Mouse (Mus musculus) midbrain, embryonic 10.5 days (tissue): ENCODE measurements around the gene Mcm3ap. TPM values are rescaled to one million over a fixed set of nuclear protein-coding genes. Genes with fewer than 3 reads are reported as not detected.

ENCODE experiments used
- DNase-seq: peaks from one replicate; pipeline ENCODE4 v3.0.0-alpha.2; 2017; ENCODE audit warnings: low spot score
- H3K27ac ChIP-seq: fragments of 300-500 bp; sonication (generic); replicated peaks from 2 replicates; pipeline ENCODE4 v1.5.1; 2016; ENCODE audit warnings: mild to moderate bottlenecking
- H3K27me3 ChIP-seq: fragments of 300-500 bp; sonication (generic); 2 replicates; pipeline ENCODE4 v1.6.1; 2016; ENCODE audit warnings: low read depth, mild to moderate bottlenecking; ENCODE audit not compliant: poor library complexity, severe bottlenecking
- H3K36me3 ChIP-seq: fragments of 300-500 bp; sonication (generic); 2 replicates; pipeline ENCODE4 v1.6.1; 2016; ENCODE audit warnings: mild to moderate bottlenecking, moderate library complexity
- H3K4me1 ChIP-seq: fragments of 300-500 bp; sonication (generic); 2 replicates; pipeline ENCODE4 v1.6.1; 2016
- H3K4me3 ChIP-seq: fragments of 300-500 bp; sonication (generic); 2 replicates; pipeline ENCODE4 v1.5.1; 2016; ENCODE audit warnings: mild to moderate bottlenecking, moderate library complexity
- H3K9me3 ChIP-seq: fragments of 300-500 bp; sonication (generic); replicated peaks from 2 replicates; pipeline ENCODE4 v1.6.1; 2016; ENCODE audit warnings: mild to moderate bottlenecking
- WGBS: fragments of 180-500 bp; shearing (Covaris S2); methylation state at CpG from one replicate; pipeline ENCODE4 v1.1.7; 2016; 5-methylcytosine and 5-hydroxymethylcytosine counted together
- polyA plus RNA-seq: library from polyadenylated mRNA; unstranded; fragments of >200 nt; fragmentation: Nextera tagmentation; extraction: Ambion mirVana; gene quantifications from 2 replicates; pipeline ENCODE4 v1.2.1, GENCODE M21; 2016

Mcm3ap gene
- polyA plus RNA-seq, 1 experiment from 2014 or later, result 70.1 TPM

- Histone ChIP-seq H3K4me1 (no peaks in the 10 kb centered on the region), H3K9me3 (no peaks in the 10 kb centered on the region), H3K36me3 (peaks cover 75% of the 10 kb centered on the region), H3K4me3 (no peak overlapping the region), H3K27me3 (no peaks in the 10 kb centered on the region), H3K27ac (no peak overlapping the region)
- WGBS, result 92% methylated on average over 5 of the region's 5 CpGs
- no peak for DNase-seq
Measured at GRCm38 (mm10) chr10:76554061-76554460, 85.3 kb downstream of the Mcm3ap start.

- Histone ChIP-seq H3K4me1 (no peaks in the 10 kb centered on the region), H3K4me3 (no peak within 1 kb of the TSS), H3K9me3 (no peaks in the 10 kb centered on the region), H3K27ac (no peak within 1 kb of the TSS), H3K36me3 (no peaks in the 10 kb centered on the region), H3K27me3 (no peaks in the 10 kb centered on the region)
- DNase-seq, result no peak
- WGBS, result 90% methylated on average over 10 of the region's 10 CpGs
Measured at GRCm38 (mm10) chr10:76561972-76562371, 93.2 kb downstream of the Mcm3ap start, which contains the start of gene Spatc1l. TSS of gene Spatc1l (plus strand) at chr10:76562272.

Other genes with a start within 250 kb of the Mcm3ap start
- 72.6 and 94.9 TPM in 2 replicates for gene Prmt2, start 231.1 kb upstream of the Mcm3ap start, polyA plus RNA-seq
- gene S100b, start 215.1 kb upstream of the Mcm3ap start, polyA plus RNA-seq, result not detected in 2 replicates
- gene Dip2a, start 123.6 kb upstream of the Mcm3ap start, polyA plus RNA-seq, result 5.6 and 6.4 TPM in 2 replicates
- gene AC141477.1, start 28.5 kb upstream of the Mcm3ap start, polyA plus RNA-seq, result not detected in 2 replicates
- 19.7 and 21.2 TPM in 2 replicates for gene Pcnt, start 26.1 kb upstream of the Mcm3ap start, polyA plus RNA-seq
- gene 2610028H24Rik, start 19.8 kb upstream of the Mcm3ap start, polyA plus RNA-seq, result not detected in 2 replicates
- gene Ybey, start 187 bp downstream of the Mcm3ap start, polyA plus RNA-seq, result 10.1 and 11.1 TPM in 2 replicates
- 56.7 and 72.4 TPM in 2 replicates for gene Lss, start 62.7 kb downstream of the Mcm3ap start, polyA plus RNA-seq
- gene Spatc1l, start 93.3 kb downstream of the Mcm3ap start, polyA plus RNA-seq, result 0.12 TPM in 1 of 2 replicates, not detected in the other
- gene Ftcd, start 106.7 kb downstream of the Mcm3ap start, polyA plus RNA-seq, result 0.04 TPM in 1 of 2 replicates, not detected in the other
- gene Col6a2, start 154.7 kb downstream of the Mcm3ap start, polyA plus RNA-seq, result 8.6 and 13.8 TPM in 2 replicates